Mouse (Mus musculus) forebrain, embryonic 16.5 days (tissue): ENCODE results near the gene Ccdc9. TPM values are rescaled to one million over a fixed set of nuclear protein-coding genes. Genes with fewer than 3 reads are reported as not detected.
A peak's percentile ranks its signal among the peaks of the same experiment; 100 is the strongest.

Experiments used
- ATAC-seq: fragments of 200-750 bp; cut with Nextera tagmentation; 2 replicates; pipeline ENCODE4 v1.8.0; 2017; ENCODE audit warnings: mild to moderate bottlenecking, moderate library complexity
- H3K27ac ChIP-seq: fragments of 300-500 bp; sonication (generic); 2 replicates; pipeline ENCODE4 v1.5.1; 2014; ENCODE audit warnings: low read length, control low read depth
- H3K27me3 ChIP-seq: fragments of 300-500 bp; sonication (generic); replicated peaks from 2 replicates; pipeline ENCODE4 v1.6.1; 2014; ENCODE audit warnings: low read length; ENCODE audit not compliant: control insufficient read depth, insufficient read depth
- H3K36me3 ChIP-seq: fragments of 300-500 bp; sonication (generic); 2 replicates; pipeline ENCODE4 v1.6.1; 2014; ENCODE audit not compliant: control insufficient read depth, insufficient read depth
- H3K4me1 ChIP-seq: fragments of 300-500 bp; sonication (generic); replicated peaks from 2 replicates; pipeline ENCODE4 v1.6.1; 2014; ENCODE audit warnings: low read length; ENCODE audit not compliant: control insufficient read depth, insufficient read depth
- H3K4me2 ChIP-seq: fragments of 300-500 bp; sonication (generic); 2 replicates; pipeline ENCODE4 v1.6.1; 2014; ENCODE audit warnings: mild to moderate bottlenecking, low read length, control low read depth
- H3K4me3 ChIP-seq: fragments of 300-500 bp; sonication (generic); replicated peaks from 2 replicates; pipeline ENCODE4 v1.5.1; 2014; ENCODE audit warnings: mild to moderate bottlenecking, low read length, control low read depth
- H3K9ac ChIP-seq: fragments of 300-500 bp; sonication (generic); replicated peaks from 2 replicates; pipeline ENCODE4 v1.6.1; 2014; ENCODE audit warnings: low read depth, low read length, control low read depth
- H3K9me3 ChIP-seq: fragments of 300-500 bp; sonication (generic); 2 replicates; pipeline ENCODE4 v1.6.1; 2016; ENCODE audit warnings: low read length; ENCODE audit not compliant: control insufficient read depth
- WGBS: fragments of 180-500 bp; shearing (Covaris S2); extraction: QIAGEN DNeasy Blood & Tissue Kit; methylation state at CpG from one replicate; pipeline ENCODE4 v1.1.7; 2014; 5-methylcytosine and 5-hydroxymethylcytosine counted together
- polyA plus RNA-seq: library from polyadenylated mRNA; unstranded; fragments of >200 nt; fragmentation: Nextera tagmentation; extraction: Ambion mirVana; gene quantifications from 2 replicates; pipeline ENCODE4 v1.2.1, GENCODE M21; 2015

Ccdc9 gene
- 25.0 and 29.4 TPM in 2 replicates for polyA plus RNA-seq

GRCm38 (mm10) chr7:16286026-16286961 lies at the start of gene Ccdc9:
TSS of gene Ccdc9 (minus strand) at chr7:16286795.
- WGBS, result under 1% methylated on average over 67 of the region's 70 CpGs
- Histone ChIP-seq H3K9ac (peak within 1 kb of the TSS; percentile 66), H3K36me3 (peaks cover 7% of the 10 kb centered on the region), H3K9me3 (no peaks in the 10 kb centered on the region), H3K27ac (peak within 1 kb of the TSS; percentile 90), H3K4me3 (peak within 1 kb of the TSS; percentile 61), H3K4me2 (peak within 1 kb of the TSS; percentile 52), H3K27me3 (no peaks in the 10 kb centered on the region), H3K4me1 (peaks cover 11% of the 10 kb centered on the region)
- ATAC-seq, result peak; percentile 95

GRCm38 (mm10) chr7:16329146-16329545 lies 42.6 kb upstream of the Ccdc9 start:
- no peaks in the 10 kb centered on the region for H3K9me3 ChIP-seq
- H3K4me1 ChIP-seq, result no peaks in the 10 kb centered on the region
- H3K27ac ChIP-seq, result no peak overlapping the region
- no peaks in the 10 kb centered on the region for H3K27me3 ChIP-seq
- 90% methylated on average over 3 of the region's 3 CpGs for WGBS
- no peak overlapping the region for H3K9ac ChIP-seq
- ATAC-seq, result no peak
- H3K4me3 ChIP-seq, result no peak overlapping the region
- H3K4me2 ChIP-seq, result no peak overlapping the region
- H3K36me3 ChIP-seq, result 0 out of 2 replicates have a peak, but pooled peaks cover 7% of the 10 kb centered on the region

GRCm38 (mm10) chr7:16326607-16326971 lies 40.0 kb upstream of the Ccdc9 start:
- Histone ChIP-seq H3K9me3 (no peaks in the 10 kb centered on the region), H3K4me1 (no peaks in the 10 kb centered on the region), H3K36me3 (0 out of 2 replicates have a peak, but pooled peaks cover 7% of the 10 kb centered on the region), H3K27me3 (no peaks in the 10 kb centered on the region), H3K4me2 (no peak overlapping the region), H3K27ac (no peak overlapping the region), H3K9ac (no peak overlapping the region), H3K4me3 (no peak overlapping the region)
- 90% methylated on average over 2 of the region's 2 CpGs for WGBS
- ATAC-seq, result 0 out of 2 replicates have a peak, but pooled peaks have one; percentile 12

- Histone ChIP-seq H3K4me1 (no peaks in the 10 kb centered on the region), H3K4me3 (no peak overlapping the region), H3K36me3 (0 out of 2 replicates have a peak, but pooled peaks cover 7% of the 10 kb centered on the region), H3K27ac (no peak overlapping the region), H3K9me3 (no peaks in the 10 kb centered on the region), H3K27me3 (no peaks in the 10 kb centered on the region), H3K9ac (no peak overlapping the region), H3K4me2 (no peak overlapping the region)
- 36% methylated on average over 8 of the region's 8 CpGs for WGBS
- ATAC-seq, result 0 out of 2 replicates have a peak, but pooled peaks have one; percentile 26
Observed at GRCm38 (mm10) chr7:16325920-16326606, 39.5 kb upstream of the Ccdc9 start.

GRCm38 (mm10) chr7:16324661-16325060 lies 38.1 kb upstream of the Ccdc9 start:
- H3K4me1 ChIP-seq, result no peaks in the 10 kb centered on the region
- no peak overlapping the region for H3K4me3 ChIP-seq
- H3K27me3 ChIP-seq, result no peaks in the 10 kb centered on the region
- 0 out of 2 replicates have a peak, but pooled peaks cover 3% of the 10 kb centered on the region for H3K36me3 ChIP-seq
- no peaks in the 10 kb centered on the region for H3K9me3 ChIP-seq
- WGBS, result 90% methylated on average over 7 of the region's 7 CpGs
- no peak overlapping the region for H3K27ac ChIP-seq
- no peak overlapping the region for H3K9ac ChIP-seq
- ATAC-seq, result no peak
- H3K4me2 ChIP-seq, result no peak overlapping the region

GRCm38 (mm10) chr7:16320479-16320878 lies 33.9 kb upstream of the Ccdc9 start:
- Histone ChIP-seq H3K27me3 (no peaks in the 10 kb centered on the region), H3K4me2 (no peak overlapping the region), H3K4me3 (no peak overlapping the region), H3K4me1 (no peaks in the 10 kb centered on the region), H3K27ac (no peak overlapping the region), H3K36me3 (no peaks in the 10 kb centered on the region), H3K9ac (no peak overlapping the region), H3K9me3 (no peaks in the 10 kb centered on the region)
- 92% methylated on average over 6 of the region's 6 CpGs for WGBS
- no peak for ATAC-seq

- Histone ChIP-seq H3K9ac (no peak overlapping the region), H3K36me3 (no peaks in the 10 kb centered on the region), H3K27ac (no peak overlapping the region), H3K9me3 (no peaks in the 10 kb centered on the region), H3K4me3 (no peak overlapping the region), H3K4me1 (no peaks in the 10 kb centered on the region; the same call in 1 of the 2 replicates), H3K4me2 (no peak overlapping the region), H3K27me3 (no peaks in the 10 kb centered on the region)
- 92% methylated on average over 4 of the region's 4 CpGs for WGBS
- no peak for ATAC-seq
Observed at GRCm38 (mm10) chr7:16319216-16319615, 32.6 kb upstream of the Ccdc9 start.

GRCm38 (mm10) chr7:16317094-16317493 lies 30.5 kb upstream of the Ccdc9 start:
- Histone ChIP-seq H3K27me3 (0 out of 2 replicates have a peak, but pooled peaks cover 4% of the 10 kb centered on the region), H3K9ac (no peak overlapping the region), H3K4me2 (no peak overlapping the region), H3K36me3 (no peaks in the 10 kb centered on the region), H3K9me3 (no peaks in the 10 kb centered on the region), H3K27ac (no peak overlapping the region), H3K4me1 (peaks cover 16% of the 10 kb centered on the region), H3K4me3 (no peak overlapping the region)
- WGBS, result 90% methylated on average over 14 of the region's 14 CpGs
- ATAC-seq, result no peak

GRCm38 (mm10) chr7:16315222-16315759 lies 28.7 kb upstream of the Ccdc9 start:
- Histone ChIP-seq H3K9me3 (no peaks in the 10 kb centered on the region), H3K4me2 (no peak overlapping the region), H3K4me3 (no peak overlapping the region), H3K27ac (no peak overlapping the region), H3K4me1 (peaks cover 30% of the 10 kb centered on the region), H3K36me3 (no peaks in the 10 kb centered on the region), H3K27me3 (peaks cover 4% of the 10 kb centered on the region; the same call in 1 of the 2 replicates), H3K9ac (no peak overlapping the region)
- ATAC-seq, result no peak
- 62% methylated on average over 4 of the region's 4 CpGs for WGBS
